Mouse (Mus musculus) hindbrain, embryonic 14.5 days (tissue): ENCODE measurements around the gene Aatk. TPM values are rescaled to one million over a fixed set of nuclear protein-coding genes. Genes with fewer than 3 reads are reported as not detected.

Source experiments
- ATAC-seq: fragments of 200-750 bp; cut with Nextera tagmentation; 2 replicates; pipeline ENCODE4 v1.8.0; 2017; ENCODE audit warnings: moderate number of reproducible peaks, mild to moderate bottlenecking, moderate TSS enrichment, moderate library complexity; ENCODE audit not compliant: low FRiP score
- DNase-seq: peaks from one replicate; pipeline ENCODE4 v3.0.0-alpha.2; 2015; ENCODE audit warnings: low spot score
- H3K27ac ChIP-seq: fragments of 300-500 bp; sonication (generic); 2 replicates; pipeline ENCODE4 v1.5.1; 2014; ENCODE audit warnings: mild to moderate bottlenecking, moderate library complexity
- H3K27me3 ChIP-seq: fragments of 300-500 bp; sonication (generic); 2 replicates; pipeline ENCODE4 v1.6.1; 2014; ENCODE audit warnings: mild to moderate bottlenecking, low read length, mixed read lengths; ENCODE audit not compliant: control insufficient read depth, insufficient read depth
- H3K36me3 ChIP-seq: fragments of 300-500 bp; sonication (generic); replicated peaks from 2 replicates; pipeline ENCODE4 v1.6.1; 2014; ENCODE audit not compliant: control insufficient read depth, insufficient read depth
- H3K4me1 ChIP-seq: fragments of 300-500 bp; sonication (generic); replicated peaks from 2 replicates; pipeline ENCODE4 v1.6.1; 2014; ENCODE audit warnings: antibody characterized with exemption, low read length, mixed read lengths; ENCODE audit not compliant: control insufficient read depth, insufficient read depth
- H3K4me2 ChIP-seq: fragments of 300-500 bp; sonication (generic); replicated peaks from 2 replicates; pipeline ENCODE4 v1.6.1; 2014; ENCODE audit warnings: mild to moderate bottlenecking, moderate library complexity
- H3K4me3 ChIP-seq: fragments of 300-500 bp; sonication (generic); replicated peaks from 2 replicates; pipeline ENCODE4 v1.5.1; 2014; ENCODE audit warnings: mild to moderate bottlenecking, low read length
- H3K9ac ChIP-seq: fragments of 300-500 bp; sonication (generic); 2 replicates; pipeline ENCODE4 v1.6.1; 2014
- H3K9me3 ChIP-seq: fragments of 300-500 bp; sonication (generic); 2 replicates; pipeline ENCODE4 v1.6.1; 2016; ENCODE audit warnings: low read length; ENCODE audit not compliant: control insufficient read depth
- WGBS: fragments of 180-500 bp; shearing (Covaris S2); extraction: QIAGEN DNeasy Blood & Tissue Kit; methylation state at CpG from one replicate; pipeline ENCODE4 v1.1.7; 2014; 5-methylcytosine and 5-hydroxymethylcytosine counted together
- polyA plus RNA-seq: library from polyadenylated mRNA; unstranded; fragments of >200 nt; fragmentation: Nextera tagmentation; extraction: Ambion mirVana; gene quantifications from 2 replicates; pipeline ENCODE4 v1.2.1, GENCODE M21; 2014

Aatk gene
- polyA plus RNA-seq, 1 experiment from 2014 or later = 49.1 TPM

DNA sequence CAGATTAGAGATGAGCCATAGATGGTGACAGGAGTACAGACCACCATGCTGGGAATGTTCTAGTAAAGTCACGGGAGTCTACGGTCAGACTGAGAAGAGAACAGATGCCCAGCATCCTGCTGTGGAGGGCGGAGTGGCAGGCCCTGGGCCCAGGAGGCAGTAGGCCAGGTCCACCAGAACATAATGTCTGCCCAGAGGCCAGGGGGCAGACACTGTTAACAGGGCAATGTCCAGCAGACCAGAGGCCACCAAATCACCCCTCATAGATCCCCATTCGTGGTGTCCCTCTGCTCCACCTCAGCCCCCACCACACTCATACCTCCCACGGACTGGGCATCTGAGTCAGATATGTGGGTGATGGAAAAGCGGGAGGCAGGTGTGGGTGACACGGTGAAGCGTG is 38.0 kb downstream of the Aatk start:
- H3K4me2 ChIP-seq = no peak overlapping the region
- H3K4me3 ChIP-seq = no peak overlapping the region
- DNase-seq (no peak), ATAC-seq (no peak)
- H3K27me3 ChIP-seq = no peaks in the 10 kb centered on the region
- peaks cover 6% of the 10 kb centered on the region; the same call in 1 of the 2 replicates for H3K4me1 ChIP-seq
- H3K9ac ChIP-seq = no peak overlapping the region
- no peaks in the 10 kb centered on the region for H3K9me3 ChIP-seq
- H3K27ac ChIP-seq = no peak overlapping the region
- H3K36me3 ChIP-seq = peaks cover 54% of the 10 kb centered on the region
- 89% methylated on average over 8 of the region's 8 CpGs for WGBS

DNA sequence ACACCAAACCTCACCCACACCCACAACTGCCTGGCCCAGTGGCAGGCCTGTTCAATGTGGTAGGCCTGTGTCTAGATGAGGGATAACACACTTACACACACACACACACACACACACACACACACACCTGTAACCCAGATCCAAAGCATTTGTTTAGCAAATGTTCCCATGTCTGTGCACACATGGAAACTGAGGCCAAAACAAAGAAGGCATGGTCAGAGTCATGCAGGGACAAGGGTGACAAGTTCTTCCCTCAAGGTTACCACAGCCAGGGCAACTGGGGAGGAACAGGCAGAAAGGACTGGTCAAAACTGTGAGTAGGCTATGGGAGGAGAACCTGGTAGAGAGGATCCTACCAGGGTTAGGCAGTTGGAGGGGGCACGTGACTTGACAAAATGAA is 38.5 kb downstream of the Aatk start:
- Histone ChIP-seq H3K4me2 (no peak overlapping the region), H3K4me3 (no peak overlapping the region), H3K4me1 (peaks cover 6% of the 10 kb centered on the region; the same call in 1 of the 2 replicates), H3K27me3 (no peaks in the 10 kb centered on the region), H3K36me3 (peaks cover 54% of the 10 kb centered on the region), H3K9ac (no peak overlapping the region), H3K9me3 (no peaks in the 10 kb centered on the region), H3K27ac (no peak overlapping the region)
- WGBS = 86% methylated on average over 1 of the region's 1 CpGs
- DNase-seq = no peak
- no peak for ATAC-seq

DNA sequence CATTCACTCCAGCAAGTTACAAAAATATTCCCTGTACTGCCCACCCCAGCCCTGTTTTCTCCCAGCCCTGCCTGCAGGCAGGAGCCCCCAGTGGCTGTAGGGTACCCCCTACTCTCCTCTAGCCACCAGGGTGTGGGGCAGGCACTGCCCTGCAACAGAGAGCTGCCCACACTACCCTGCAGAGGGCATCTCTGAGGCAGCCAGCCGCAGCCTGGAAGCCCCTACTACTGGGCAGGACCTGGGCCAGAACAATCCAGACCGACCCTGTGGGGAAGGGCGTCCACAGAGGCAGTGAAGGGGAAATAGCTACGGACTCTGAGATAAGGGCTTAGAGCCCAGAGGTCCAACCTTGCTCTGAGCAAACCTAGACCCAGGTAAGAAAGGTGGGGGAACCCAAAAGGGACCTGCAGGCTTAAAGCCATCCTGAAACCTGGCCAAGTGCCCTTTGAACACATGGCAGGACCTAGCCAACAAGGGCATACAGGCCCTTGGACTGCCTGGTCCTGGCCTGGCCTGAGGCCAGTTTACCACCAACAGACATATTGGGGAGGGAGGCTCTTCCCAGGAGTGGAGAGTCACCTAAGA is 39.4 kb downstream of the Aatk start:
- H3K4me1 ChIP-seq = peaks cover under 1% of the 10 kb centered on the region; the same call in 1 of the 2 replicates
- 79% methylated on average over 4 of the region's 4 CpGs for WGBS
- H3K4me2 ChIP-seq = no peak overlapping the region
- ATAC-seq (no peak), DNase-seq (no peak)
- H3K9ac ChIP-seq = no peak overlapping the region
- H3K36me3 ChIP-seq = peaks cover 51% of the 10 kb centered on the region
- no peak overlapping the region for H3K4me3 ChIP-seq
- no peaks in the 10 kb centered on the region for H3K9me3 ChIP-seq
- H3K27ac ChIP-seq = no peak overlapping the region
- no peaks in the 10 kb centered on the region for H3K27me3 ChIP-seq

DNA sequence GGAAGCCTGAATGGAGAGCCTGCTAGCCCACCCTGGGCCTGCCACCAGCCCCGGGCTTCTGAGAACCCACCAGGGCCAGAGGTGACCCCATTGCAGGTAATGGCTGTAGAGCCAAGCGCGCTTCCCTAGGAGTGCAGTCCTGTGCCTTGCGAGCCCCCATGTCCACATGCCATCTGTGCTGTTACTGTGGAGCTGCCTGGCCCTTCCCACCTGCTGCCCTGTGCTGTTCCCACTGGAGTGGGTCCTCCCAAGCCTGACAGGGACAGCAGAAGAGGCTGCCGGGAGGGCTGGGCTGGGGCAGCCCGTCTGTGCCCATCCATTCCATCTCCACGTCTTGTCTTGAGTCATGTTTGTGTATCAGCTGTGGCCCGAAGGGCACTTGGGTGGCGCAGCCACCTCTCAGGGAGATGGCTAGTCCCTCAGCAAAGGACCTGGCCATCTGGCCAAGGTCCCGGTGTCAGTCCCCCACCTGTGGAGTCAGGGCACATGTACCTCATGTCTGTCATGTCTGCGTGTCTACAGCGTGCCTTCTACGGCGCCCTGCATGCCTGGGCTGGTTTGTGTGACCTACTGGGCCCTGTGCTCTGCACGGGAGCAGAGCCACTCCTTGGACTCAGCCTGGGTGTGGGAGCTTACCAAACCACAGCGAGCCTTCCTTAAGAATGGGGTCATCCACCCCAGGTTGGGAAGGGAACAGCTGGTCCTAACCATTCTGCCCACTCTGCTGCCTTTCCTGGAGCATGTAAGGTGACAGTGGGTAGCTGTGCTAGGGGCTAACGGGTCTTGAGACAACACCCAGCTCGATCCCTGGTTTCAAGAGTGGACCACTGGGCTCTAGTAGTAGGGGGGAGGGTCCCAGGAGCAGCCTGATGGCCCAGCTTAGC is 41.3 kb downstream of the Aatk start:
- Histone ChIP-seq H3K9ac (no peak overlapping the region), H3K9me3 (no peaks in the 10 kb centered on the region), H3K4me3 (no peak overlapping the region), H3K4me2 (no peak overlapping the region), H3K4me1 (no peaks in the 10 kb centered on the region), H3K36me3 (peaks cover 40% of the 10 kb centered on the region), H3K27ac (no peak overlapping the region), H3K27me3 (no peaks in the 10 kb centered on the region)
- ATAC-seq (no peak), DNase-seq (no peak)
- 88% methylated on average over 18 of the region's 18 CpGs for WGBS

DNA sequence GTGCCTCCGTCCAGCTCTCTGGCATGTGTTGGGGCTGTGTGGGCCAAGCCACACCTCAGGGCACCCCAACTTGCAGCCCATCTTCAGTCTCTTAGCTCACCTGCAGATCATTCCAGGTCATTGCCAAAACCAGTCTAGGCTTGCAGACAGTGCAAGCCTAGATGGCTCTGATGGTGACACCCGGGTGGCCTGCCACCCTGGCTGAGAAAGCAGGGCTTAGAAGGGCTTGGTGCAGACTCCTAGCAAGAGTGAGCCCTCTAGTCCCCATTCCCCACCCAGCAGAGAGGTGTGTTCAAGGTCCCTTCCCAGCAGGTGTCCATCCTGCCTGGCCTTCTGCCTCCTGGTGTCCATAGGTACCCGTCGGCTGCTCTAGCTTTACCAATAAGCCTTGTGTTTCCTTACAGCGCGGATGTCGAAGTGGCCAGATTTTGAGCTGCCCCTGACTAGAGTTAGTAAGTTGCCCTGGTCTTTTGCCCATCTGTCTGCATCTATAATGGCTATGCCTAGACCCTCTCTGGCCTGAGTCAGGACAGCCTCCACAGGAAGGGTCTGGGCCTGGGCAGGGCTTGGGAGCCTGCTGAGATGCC is 44.2 kb downstream of the Aatk start:
- H3K4me1 ChIP-seq = no peaks in the 10 kb centered on the region
- no peaks in the 10 kb centered on the region for H3K27me3 ChIP-seq
- peaks cover 19% of the 10 kb centered on the region; the same call in 1 of the 2 replicates for H3K36me3 ChIP-seq
- 91% methylated on average over 7 of the region's 7 CpGs for WGBS
- no peak overlapping the region for H3K27ac ChIP-seq
- H3K4me2 ChIP-seq = no peak overlapping the region
- no peak for ATAC-seq
- no peak overlapping the region for H3K4me3 ChIP-seq
- H3K9ac ChIP-seq = no peak overlapping the region
- H3K9me3 ChIP-seq = no peaks in the 10 kb centered on the region
- no peak for DNase-seq

DNA sequence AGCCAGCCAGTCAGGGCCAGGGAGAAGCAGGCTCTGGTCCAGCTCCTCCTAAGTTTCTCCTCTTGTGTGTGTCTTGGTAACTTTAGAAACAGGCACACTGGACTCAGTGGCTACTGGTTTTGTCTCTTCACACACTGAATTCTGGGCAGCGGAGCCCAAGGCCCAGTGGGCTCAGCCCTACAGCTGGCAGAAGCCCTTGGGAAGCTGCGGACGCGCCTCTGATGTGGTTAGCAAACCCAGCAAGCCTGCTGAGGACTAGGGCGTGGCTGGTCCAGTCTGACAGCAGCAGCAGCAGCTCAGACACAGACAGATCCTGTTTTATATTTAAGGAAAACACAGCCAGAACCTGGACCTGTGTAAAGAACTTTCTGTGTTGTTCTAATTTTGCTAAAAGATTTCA is 44.9 kb downstream of the Aatk start:
- 80% methylated on average over 5 of the region's 5 CpGs for WGBS
- H3K4me3 ChIP-seq = no peak overlapping the region
- no peak overlapping the region for H3K4me2 ChIP-seq
- H3K9me3 ChIP-seq = no peaks in the 10 kb centered on the region
- DNase-seq (no peak), ATAC-seq (no peak)
- peaks cover 14% of the 10 kb centered on the region; the same call in 1 of the 2 replicates for H3K36me3 ChIP-seq
- no peaks in the 10 kb centered on the region for H3K27me3 ChIP-seq
- H3K4me1 ChIP-seq = no peaks in the 10 kb centered on the region
- no peak overlapping the region for H3K9ac ChIP-seq
- H3K27ac ChIP-seq = no peak overlapping the region

DNA sequence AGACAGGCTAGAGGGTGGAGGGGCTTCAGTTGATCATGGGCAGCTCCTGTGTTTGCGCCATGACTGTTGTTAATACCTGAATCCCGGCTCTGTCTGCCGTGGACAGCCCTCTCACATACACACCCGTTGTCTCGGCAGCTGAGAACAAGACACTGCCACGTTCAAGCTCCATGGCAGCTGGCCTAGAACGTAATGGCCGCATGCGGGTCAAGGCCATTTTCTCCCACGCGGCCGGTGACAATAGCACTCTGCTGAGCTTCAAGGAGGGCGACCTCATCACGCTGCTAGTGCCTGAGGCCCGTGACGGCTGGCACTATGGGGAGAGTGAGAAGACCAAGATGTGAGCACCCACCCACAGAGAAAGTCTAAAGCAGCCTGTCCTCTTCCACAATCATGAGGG is 49.6 kb downstream of the Aatk start:
- Histone ChIP-seq H3K36me3 (no peaks in the 10 kb centered on the region), H3K9me3 (no peaks in the 10 kb centered on the region), H3K27ac (no peak overlapping the region), H3K4me2 (no peak overlapping the region), H3K4me3 (no peak overlapping the region), H3K9ac (no peak overlapping the region), H3K4me1 (no peaks in the 10 kb centered on the region), H3K27me3 (no peaks in the 10 kb centered on the region)
- DNase-seq = no peak
- 76% methylated on average over 16 of the region's 16 CpGs for WGBS
- ATAC-seq = no peak

DNA sequence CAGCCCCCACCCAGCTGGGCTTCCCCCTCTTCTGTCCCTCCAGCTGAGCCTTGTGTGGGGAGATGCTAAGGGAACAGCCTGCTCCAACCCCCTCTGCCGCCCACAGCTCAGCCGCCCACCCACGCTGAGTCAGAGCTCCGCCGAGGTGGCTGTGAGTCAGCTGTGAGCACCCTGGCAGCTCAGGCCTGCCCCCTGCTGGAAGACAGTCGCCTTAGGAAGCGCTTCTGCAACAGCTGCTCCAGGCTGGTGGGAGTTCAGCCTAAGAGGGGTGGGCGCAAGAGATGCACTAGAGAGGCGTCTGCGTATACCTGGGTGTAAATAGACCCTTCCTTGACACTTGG is 55.7 kb downstream of the Aatk start:
- DNase-seq (peak; percentile 89), ATAC-seq (peak; percentile 72)
- WGBS = 16% methylated on average over 10 of the region's 10 CpGs
- Histone ChIP-seq H3K36me3 (no peaks in the 10 kb centered on the region), H3K9ac (no peak overlapping the region), H3K4me1 (peaks cover 22% of the 10 kb centered on the region), H3K9me3 (no peaks in the 10 kb centered on the region), H3K4me3 (no peak overlapping the region), H3K27ac (no peak overlapping the region; the same call in 1 of the 2 replicates), H3K27me3 (no peaks in the 10 kb centered on the region), H3K4me2 (no peak overlapping the region; the same call in 1 of the 2 replicates)

DNA sequence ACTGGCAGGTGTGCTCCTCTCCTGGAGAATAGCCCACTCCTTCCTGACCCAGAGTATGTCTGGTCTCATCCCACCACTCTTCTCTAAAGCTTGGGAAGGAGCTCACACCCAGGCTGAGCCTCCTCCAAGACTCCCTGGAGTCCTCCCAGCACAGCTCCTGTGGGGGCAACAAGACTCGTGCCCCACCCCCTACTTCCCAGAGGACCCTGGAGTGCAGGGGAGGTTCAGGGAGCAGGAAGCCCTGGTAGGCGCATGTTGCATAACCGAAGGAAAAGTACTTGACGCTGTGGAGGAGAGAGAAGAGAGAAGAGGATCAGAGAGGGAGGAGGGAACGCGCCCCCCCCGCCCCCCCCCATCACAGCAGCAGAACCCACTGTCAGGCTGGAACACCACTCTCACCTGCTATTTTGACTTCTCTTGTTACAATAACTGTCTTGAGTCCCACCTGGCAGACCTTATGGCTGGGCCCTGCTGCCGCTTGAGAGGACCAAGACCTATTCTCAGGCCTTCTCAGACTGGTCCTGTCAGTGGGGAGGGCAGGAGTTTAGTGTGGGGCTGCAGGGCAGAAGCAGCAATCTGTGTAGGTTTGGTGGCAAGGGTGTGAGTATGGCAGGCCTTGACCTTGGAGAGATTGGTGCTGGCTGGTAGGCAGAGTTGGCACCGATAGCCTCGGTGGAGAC is 56.2 kb downstream of the Aatk start:
- no peaks in the 10 kb centered on the region for H3K27me3 ChIP-seq
- H3K4me1 ChIP-seq = peaks cover 22% of the 10 kb centered on the region
- no peak overlapping the region for H3K9ac ChIP-seq
- 55% methylated on average over 10 of the region's 10 CpGs for WGBS
- no peak overlapping the region for H3K4me3 ChIP-seq
- DNase-seq = no peak
- ATAC-seq = no peak; the same call in 1 of the 2 replicates
- no peak overlapping the region; the same call in 1 of the 2 replicates for H3K4me2 ChIP-seq
- no peak overlapping the region; the same call in 1 of the 2 replicates for H3K27ac ChIP-seq
- H3K9me3 ChIP-seq = no peaks in the 10 kb centered on the region
- no peaks in the 10 kb centered on the region for H3K36me3 ChIP-seq
